Mouse (Mus musculus) CD4-positive, CD25-positive, alpha-beta regulatory T cell, adult 2 months (primary cell): ENCODE data around the gene 4930513O06Rik.

Experiments
- DNase-seq: peaks from one replicate; pipeline ENCODE4 v3.0.0-alpha.2; 2012; ENCODE audit warnings: low read depth, low spot score

Gene 4930513O06Rik

GRCm38 (mm10) chrX:139085943-139086342 is at the start of gene 4930513O06Rik:
TSS of gene 4930513O06Rik (plus strand) at chrX:139086243.
- no peak for DNase-seq

DNA sequence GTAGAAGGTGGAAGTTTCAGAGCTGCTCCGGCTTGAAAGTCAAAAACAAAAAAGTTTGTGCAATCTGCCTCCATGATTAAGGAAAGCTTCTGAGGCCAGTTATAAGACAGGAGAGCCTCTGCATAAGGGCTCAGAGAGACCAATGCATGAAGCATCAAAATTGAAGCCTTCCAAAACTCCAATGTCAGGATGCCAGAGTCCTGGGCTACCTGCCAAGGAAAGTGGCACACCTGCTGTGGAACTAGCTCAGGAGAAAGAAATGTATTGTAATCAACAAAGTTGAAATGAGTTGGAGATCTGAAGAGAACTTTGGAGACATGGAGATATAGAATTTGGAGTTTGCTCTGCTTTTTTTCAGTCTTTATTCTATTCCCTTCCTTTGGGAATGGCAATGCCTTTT is 48.4 kb upstream of the 4930513O06Rik start:
- DNase-seq: no peak

DNA sequence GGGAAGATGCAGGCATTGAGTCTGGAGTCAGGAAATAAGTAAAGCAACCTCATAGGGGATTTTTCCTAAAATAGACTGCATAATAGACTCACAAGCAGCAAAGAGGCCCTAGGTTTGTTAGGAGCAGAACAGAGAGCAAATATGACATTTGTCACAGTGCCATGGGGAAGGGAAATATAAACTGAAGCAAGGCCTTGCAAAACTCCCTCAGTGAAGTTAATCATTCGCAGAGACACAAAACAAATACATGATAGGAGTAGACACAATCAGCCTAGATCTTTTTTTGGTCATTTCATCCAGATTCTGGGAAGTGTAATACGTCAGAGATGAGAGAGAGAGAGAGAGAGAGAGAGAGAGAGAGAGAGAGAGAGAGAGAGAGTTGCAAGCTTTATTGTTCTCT is 46.7 kb upstream of the 4930513O06Rik start:
- no peak for DNase-seq

DNA sequence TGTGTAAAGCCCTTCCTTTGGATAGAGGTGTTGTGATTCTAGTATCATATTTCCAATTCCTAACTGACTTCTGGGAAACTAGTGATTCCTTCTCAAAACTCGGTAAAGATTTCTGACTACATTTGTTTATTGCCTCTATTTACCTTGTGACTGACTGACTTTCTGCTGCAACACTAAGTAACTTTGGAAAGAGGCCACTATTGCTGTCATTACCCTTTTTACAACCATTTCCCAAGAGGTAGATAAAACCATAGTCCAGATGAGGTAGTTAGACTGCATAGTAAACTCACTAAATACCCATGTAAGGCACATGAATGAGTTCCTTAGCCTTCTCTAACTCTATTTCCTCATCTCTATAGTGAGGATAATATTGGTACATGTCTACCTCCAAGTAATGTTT is 44.9 kb upstream of the 4930513O06Rik start:
- no peak for DNase-seq

- no peak for DNase-seq
These were observed 34.1 kb upstream of the 4930513O06Rik start for GRCm38 (mm10) chrX:139051976-139052375.

DNA sequence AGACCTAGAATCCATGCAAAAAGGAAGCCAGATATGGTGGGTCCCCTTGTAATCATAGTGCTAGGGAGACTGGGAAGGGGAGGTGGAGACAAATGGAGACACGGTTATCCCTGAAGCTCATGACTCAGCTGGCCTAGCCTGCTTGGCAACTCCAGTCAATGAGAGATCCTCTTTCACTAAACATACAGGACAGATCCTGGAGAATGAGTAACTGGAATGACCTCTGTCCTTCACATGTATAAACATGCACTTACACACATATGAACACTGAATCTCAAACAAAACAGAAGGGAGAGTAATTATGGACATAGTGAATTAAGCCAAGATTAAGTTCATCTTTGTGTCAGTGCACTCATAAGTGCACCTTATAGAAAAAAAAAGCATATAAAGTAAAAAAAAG is 32.9 kb upstream of the 4930513O06Rik start:
- DNase-seq: no peak

GRCm38 (mm10) chrX:139064078-139064477 is 22.0 kb upstream of the 4930513O06Rik start:
- no peak for DNase-seq

GRCm38 (mm10) chrX:139078493-139078892 is 7.5 kb upstream of the 4930513O06Rik start:
- no peak for DNase-seq

DNA sequence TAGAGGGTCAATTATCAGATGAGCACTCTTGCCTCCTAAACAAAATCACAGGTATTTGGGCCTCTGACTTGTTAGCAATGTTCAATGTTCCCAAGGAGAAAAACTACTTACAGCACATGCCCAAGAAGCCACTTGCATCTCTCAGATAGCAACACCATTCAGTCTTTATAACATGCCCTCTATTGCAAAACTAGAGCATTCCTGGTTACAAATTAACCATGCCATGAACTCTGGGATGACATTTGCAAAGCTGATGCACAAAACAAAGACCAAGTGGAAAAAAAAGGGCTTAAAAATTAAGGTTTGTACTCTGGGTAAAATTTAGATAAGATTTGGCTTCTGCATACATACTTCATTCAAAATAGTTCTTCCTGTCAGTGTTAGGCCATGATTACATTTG is 966 bp upstream of the 4930513O06Rik start, which contains the start of gene Serpina7:
Gene Serpina7 (minus strand): TSS at position 160 of the 400 bp plus-strand sequence.
- DNase-seq: no peak

DNA sequence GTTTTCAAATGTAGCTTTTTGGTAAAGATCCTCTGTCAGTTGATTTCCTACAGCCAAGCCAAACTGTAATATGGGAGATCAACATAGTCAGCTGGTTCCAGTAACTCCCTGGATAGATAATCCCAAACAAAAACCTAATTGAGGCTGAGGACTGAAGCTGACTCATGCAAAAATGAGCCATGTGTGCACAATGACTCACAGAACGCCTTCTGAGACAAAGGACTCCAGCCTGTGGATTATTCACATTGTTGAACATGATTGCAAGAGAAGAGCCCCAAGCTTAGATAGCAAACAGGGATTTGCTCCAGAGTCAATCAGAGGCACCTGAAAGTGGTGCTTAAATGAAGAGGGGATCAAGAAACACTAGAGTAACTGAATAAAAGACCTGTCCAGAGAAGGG is 11.2 kb downstream of the 4930513O06Rik start:
- no peak for DNase-seq

DNA sequence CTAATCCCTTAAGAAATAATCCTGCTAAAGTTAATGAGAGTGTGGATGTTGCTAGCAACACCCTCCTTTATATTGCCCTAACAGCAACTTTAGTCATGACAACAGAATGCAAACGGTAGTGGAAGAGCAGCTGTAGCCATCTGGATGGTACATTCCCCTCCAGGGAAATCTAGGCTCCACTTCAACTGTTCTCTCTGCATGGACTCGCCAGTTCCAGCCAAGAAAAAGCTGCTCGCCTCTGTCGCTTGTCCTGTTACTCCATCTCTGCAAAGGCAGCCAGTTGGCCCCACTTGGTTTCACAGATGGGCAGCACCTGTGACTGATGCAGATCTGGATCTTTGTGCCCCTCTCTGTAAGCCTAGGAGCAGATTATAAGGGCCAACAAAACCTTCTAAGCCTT is 48.0 kb downstream of the 4930513O06Rik start:
- DNase-seq: no peak
